Mouse (Mus musculus) limb, embryonic 11.5 days (tissue): Measurements from ENCODE around the gene Rgs6. TPM values are rescaled to one million over a fixed set of nuclear protein-coding genes. Genes with fewer than 3 reads are reported as not detected.

Experiments
- ATAC-seq: fragments of 200-750 bp; cut with Nextera tagmentation; 2 replicates; pipeline ENCODE4 v1.8.0; 2017; ENCODE audit warnings: low read depth; ENCODE audit not compliant: insufficient number of reproducible peaks, low FRiP score, low TSS enrichment
- DNase-seq: peaks from one replicate; pipeline ENCODE4 v3.0.0-alpha.2; 2015; ENCODE audit warnings: low spot score
- H3K27ac ChIP-seq: fragments of 300-500 bp; sonication (generic); replicated peaks from 2 replicates; pipeline ENCODE4 v1.5.1; 2014; ENCODE audit warnings: low read depth, mild to moderate bottlenecking, low read length
- H3K27me3 ChIP-seq: fragments of 300-500 bp; sonication (generic); 2 replicates; pipeline ENCODE4 v1.6.1; 2014; ENCODE audit warnings: mild to moderate bottlenecking, low read length, mixed read lengths; ENCODE audit not compliant: control insufficient read depth, insufficient read depth
- H3K36me3 ChIP-seq: fragments of 300-500 bp; sonication (generic); 2 replicates; pipeline ENCODE4 v1.6.1; 2014; ENCODE audit warnings: mild to moderate bottlenecking, low read length, moderate library complexity, mixed read lengths; ENCODE audit not compliant: control insufficient read depth, insufficient read depth
- H3K4me1 ChIP-seq: fragments of 300-500 bp; sonication (generic); 2 replicates; pipeline ENCODE4 v1.6.1; 2014; ENCODE audit warnings: low read length, mixed read lengths; ENCODE audit not compliant: control insufficient read depth, insufficient read depth
- H3K4me2 ChIP-seq: fragments of 300-500 bp; sonication (generic); 2 replicates; pipeline ENCODE4 v1.6.1; 2014; ENCODE audit warnings: low read depth, mild to moderate bottlenecking, moderate library complexity; ENCODE audit not compliant: severe bottlenecking
- H3K4me3 ChIP-seq: fragments of 300-500 bp; sonication (generic); 2 replicates; pipeline ENCODE4 v1.5.1; 2014; ENCODE audit warnings: low read depth, low read length
- H3K9ac ChIP-seq: fragments of 300-500 bp; sonication (generic); 2 replicates; pipeline ENCODE4 v1.6.1; 2014; ENCODE audit warnings: mild to moderate bottlenecking, low read length
- H3K9me3 ChIP-seq: fragments of 300-500 bp; sonication (generic); 2 replicates; pipeline ENCODE4 v1.6.1; 2016; ENCODE audit warnings: low read length; ENCODE audit not compliant: control insufficient read depth
- WGBS: fragments of 180-500 bp; shearing (Covaris S2); extraction: QIAGEN DNeasy Blood & Tissue Kit; methylation state at CpG from one replicate; pipeline ENCODE4 v1.1.7; 2014; 5-methylcytosine and 5-hydroxymethylcytosine counted together
- polyA plus RNA-seq: library from polyadenylated mRNA; unstranded; fragments of >200 nt; fragmentation: Nextera tagmentation; extraction: Ambion mirVana; gene quantifications from 2 replicates; pipeline ENCODE4 v1.2.1, GENCODE M21; 2014

The Rgs6 gene
- polyA plus RNA-seq, 1 experiment from 2014 or later, result 0.25 TPM

GRCm38 (mm10) chr12:82819328-82819727 lies 231.2 kb downstream of the Rgs6 start:
- Histone ChIP-seq H3K4me2 (no peak overlapping the region), H3K27ac (no peak overlapping the region), H3K27me3 (no peaks in the 10 kb centered on the region), H3K9me3 (no peaks in the 10 kb centered on the region), H3K4me1 (no peaks in the 10 kb centered on the region), H3K4me3 (no peak overlapping the region), H3K9ac (no peak overlapping the region), H3K36me3 (no peaks in the 10 kb centered on the region)
- DNase-seq (no peak), ATAC-seq (no peak)
- 78% methylated on average over 6 of the region's 6 CpGs for WGBS

- H3K4me1 ChIP-seq, result no peaks in the 10 kb centered on the region
- 83% methylated on average over 6 of the region's 6 CpGs for WGBS
- no peak for ATAC-seq
Observed at GRCm38 (mm10) chr12:82819991-82820390, 231.9 kb downstream of the Rgs6 start.

GRCm38 (mm10) chr12:82822821-82823620 lies 234.9 kb downstream of the Rgs6 start:
- H3K9ac ChIP-seq, result no peak overlapping the region
- ATAC-seq, result no peak
- no peak overlapping the region for H3K27ac ChIP-seq
- no peaks in the 10 kb centered on the region for H3K4me1 ChIP-seq
- no peak overlapping the region for H3K4me2 ChIP-seq
- H3K4me3 ChIP-seq, result no peak overlapping the region
- no peaks in the 10 kb centered on the region for H3K36me3 ChIP-seq
- H3K27me3 ChIP-seq, result no peaks in the 10 kb centered on the region
- 93% methylated on average over 3 of the region's 3 CpGs for WGBS
- DNase-seq, result no peak
- H3K9me3 ChIP-seq, result no peaks in the 10 kb centered on the region

More at GRCm38 (mm10) chr12:82819991-82820390, 231.9 kb downstream of the Rgs6 start:
- Histone ChIP-seq H3K4me3 (no peak overlapping the region), H3K36me3 (no peaks in the 10 kb centered on the region), H3K27ac (no peak overlapping the region), H3K9ac (no peak overlapping the region), H3K9me3 (no peaks in the 10 kb centered on the region), H3K4me2 (no peak overlapping the region), H3K27me3 (no peaks in the 10 kb centered on the region)
- no peak for DNase-seq

- Histone ChIP-seq H3K27me3 (no peaks in the 10 kb centered on the region), H3K4me1 (no peaks in the 10 kb centered on the region), H3K4me3 (no peak overlapping the region), H3K27ac (no peak overlapping the region), H3K36me3 (no peaks in the 10 kb centered on the region), H3K4me2 (no peak overlapping the region), H3K9ac (no peak overlapping the region), H3K9me3 (no peaks in the 10 kb centered on the region)
- no peak for DNase-seq
- ATAC-seq, result no peak
- 87% methylated on average over 8 of the region's 8 CpGs for WGBS
Observed at GRCm38 (mm10) chr12:82830333-82830732, 242.2 kb downstream of the Rgs6 start.

GRCm38 (mm10) chr12:82838544-82838943 lies 250.5 kb downstream of the Rgs6 start:
- H3K9ac ChIP-seq, result no peak overlapping the region
- H3K27ac ChIP-seq, result no peak overlapping the region

GRCm38 (mm10) chr12:82841566-82841965 lies 253.5 kb downstream of the Rgs6 start:
- WGBS, result 80% methylated on average over 6 of the region's 6 CpGs

More at GRCm38 (mm10) chr12:82838544-82838943, 250.5 kb downstream of the Rgs6 start:
- H3K27me3 ChIP-seq, result no peaks in the 10 kb centered on the region
- no peak for DNase-seq
- no peaks in the 10 kb centered on the region for H3K36me3 ChIP-seq
- H3K4me1 ChIP-seq, result no peaks in the 10 kb centered on the region
- H3K4me3 ChIP-seq, result no peak overlapping the region
- WGBS, result 94% methylated on average over 1 of the region's 1 CpGs
- H3K4me2 ChIP-seq, result no peak overlapping the region
- no peaks in the 10 kb centered on the region for H3K9me3 ChIP-seq
- ATAC-seq, result no peak

GRCm38 (mm10) chr12:82848304-82848872 lies 260.3 kb downstream of the Rgs6 start:
- H3K27ac ChIP-seq, result no peak overlapping the region
- H3K27me3 ChIP-seq, result no peaks in the 10 kb centered on the region
- H3K9ac ChIP-seq, result no peak overlapping the region
- WGBS, result 74% methylated on average over 3 of the region's 3 CpGs
- H3K4me2 ChIP-seq, result no peak overlapping the region
- H3K4me3 ChIP-seq, result no peak overlapping the region
- H3K4me1 ChIP-seq, result no peaks in the 10 kb centered on the region
- no peak for DNase-seq
- H3K36me3 ChIP-seq, result no peaks in the 10 kb centered on the region
- no peaks in the 10 kb centered on the region; the same call in 1 of the 2 replicates for H3K9me3 ChIP-seq
- no peak for ATAC-seq

More at GRCm38 (mm10) chr12:82841566-82841965, 253.5 kb downstream of the Rgs6 start:
- Histone ChIP-seq H3K9ac (no peak overlapping the region), H3K9me3 (no peaks in the 10 kb centered on the region), H3K4me2 (no peak overlapping the region), H3K4me3 (no peak overlapping the region), H3K27me3 (no peaks in the 10 kb centered on the region), H3K4me1 (no peaks in the 10 kb centered on the region), H3K36me3 (no peaks in the 10 kb centered on the region), H3K27ac (no peak overlapping the region)
- DNase-seq (no peak), ATAC-seq (no peak)

- ATAC-seq (no peak), DNase-seq (no peak)
- H3K27ac ChIP-seq, result no peak overlapping the region
- no peak overlapping the region for H3K4me3 ChIP-seq
- WGBS, result 92% methylated on average over 5 of the region's 5 CpGs
- no peaks in the 10 kb centered on the region for H3K36me3 ChIP-seq
- no peaks in the 10 kb centered on the region for H3K4me1 ChIP-seq
- H3K27me3 ChIP-seq, result no peaks in the 10 kb centered on the region
- H3K4me2 ChIP-seq, result no peak overlapping the region
- no peaks in the 10 kb centered on the region; the same call in 1 of the 2 replicates for H3K9me3 ChIP-seq
- no peak overlapping the region for H3K9ac ChIP-seq
Observed at GRCm38 (mm10) chr12:82854902-82855301, 266.8 kb downstream of the Rgs6 start.
